Mouse (Mus musculus): Measurements from ENCODE around the gene Pafah1b1. TPM values are rescaled to one million over a fixed set of nuclear protein-coding genes. Genes with fewer than 3 reads are reported as not detected.

The Pafah1b1 gene
- polyA plus RNA-seq, 1 experiment from 2014 or later, result 29.4 TPM

DNA sequence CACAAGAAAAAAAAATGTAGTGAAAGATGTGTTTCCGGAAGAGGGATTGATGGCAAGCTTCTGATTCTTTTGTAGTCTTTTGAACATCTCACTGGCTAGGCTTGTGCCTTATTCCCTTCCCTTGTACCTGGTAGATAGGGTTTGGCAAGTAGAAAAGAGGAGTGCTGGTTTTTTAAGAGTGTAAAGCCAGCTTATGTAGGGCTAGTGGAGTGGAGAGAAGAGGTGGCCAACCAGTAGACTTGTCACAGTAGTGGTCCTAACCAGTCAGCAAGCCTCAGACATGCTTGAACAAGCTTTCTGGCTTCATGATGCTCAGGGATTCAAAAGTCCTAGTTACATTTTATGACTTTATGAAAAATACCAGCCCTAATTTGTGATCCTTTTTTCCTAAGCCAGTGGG is 53.5 kb downstream of the Pafah1b1 start:
- Histone ChIP-seq H3K4me1 (replicated peaks) (peaks cover 24% of the 10 kb centered on the region), H3K27me3 (no peaks in the 10 kb centered on the region), H3K27ac (replicated peaks) (no peak overlapping the region), H3K36me3 (replicated peaks) (peaks cover 85% of the 10 kb centered on the region), H3K9me3 (replicated peaks) (no peaks in the 10 kb centered on the region), H3K4me2 (no peak overlapping the region), H3K9ac (no peak overlapping the region), H3K4me3 (replicated peaks) (no peak overlapping the region)
- ATAC-seq (ENCODE audit: insufficient read depth), result no peak
- 89% methylated on average over 1 of the region's 1 CpGs for WGBS (ENCODE audit: insufficient replicate concordance)

DNA sequence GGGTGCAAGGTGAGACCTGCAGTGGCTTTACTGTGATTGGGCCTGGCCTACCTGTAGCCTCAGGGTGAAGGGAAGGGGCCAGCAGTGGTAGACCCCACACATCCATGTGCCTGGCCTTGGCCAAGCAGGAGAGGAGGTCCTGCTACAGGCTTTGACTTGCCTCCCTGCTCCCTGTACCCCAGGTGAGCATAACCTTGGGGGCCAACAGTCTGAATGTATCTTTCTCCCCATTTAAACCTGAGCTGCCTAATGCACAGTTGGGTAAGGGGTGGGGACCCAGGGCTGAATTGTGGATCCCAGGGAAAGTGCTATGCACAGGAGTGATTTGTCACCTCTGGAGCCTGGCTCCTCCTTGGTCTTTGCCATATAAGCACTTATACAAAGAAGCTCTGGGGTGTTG is 54.3 kb downstream of the Pafah1b1 start:
- no peak overlapping the region for H3K4me3 ChIP-seq (replicated peaks)
- no peaks in the 10 kb centered on the region for H3K9me3 ChIP-seq (replicated peaks)
- H3K4me1 ChIP-seq (replicated peaks), result peaks cover 23% of the 10 kb centered on the region
- no peak for ATAC-seq (ENCODE audit: insufficient read depth)
- H3K36me3 ChIP-seq (replicated peaks), result peaks cover 88% of the 10 kb centered on the region
- H3K27ac ChIP-seq (replicated peaks), result no peak overlapping the region
- no peaks in the 10 kb centered on the region for H3K27me3 ChIP-seq
- H3K9ac ChIP-seq, result no peak overlapping the region
- no peak overlapping the region for H3K4me2 ChIP-seq

DNA sequence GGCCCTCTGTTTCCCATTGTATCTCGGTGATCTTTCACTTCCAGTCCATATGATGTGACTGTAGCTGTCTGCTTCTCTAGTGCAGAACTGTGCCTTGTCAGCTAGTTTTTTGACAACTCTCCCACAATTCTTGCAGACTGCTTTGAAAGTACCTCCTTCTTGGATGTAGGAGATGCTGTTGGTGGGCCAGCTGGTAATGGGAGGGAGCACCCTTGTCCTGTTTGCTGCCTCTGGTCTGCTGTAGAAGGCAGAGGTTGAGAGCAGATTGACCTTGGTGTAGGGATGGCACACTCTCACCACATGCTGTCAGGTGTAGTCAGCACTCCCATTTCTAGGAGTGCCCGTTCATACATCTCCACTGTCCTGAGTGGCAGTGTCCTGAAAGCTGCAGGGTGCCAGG is 55.5 kb downstream of the Pafah1b1 start:
- 73% methylated on average over 2 of the region's 2 CpGs for WGBS (ENCODE audit: insufficient replicate concordance)

DNA sequence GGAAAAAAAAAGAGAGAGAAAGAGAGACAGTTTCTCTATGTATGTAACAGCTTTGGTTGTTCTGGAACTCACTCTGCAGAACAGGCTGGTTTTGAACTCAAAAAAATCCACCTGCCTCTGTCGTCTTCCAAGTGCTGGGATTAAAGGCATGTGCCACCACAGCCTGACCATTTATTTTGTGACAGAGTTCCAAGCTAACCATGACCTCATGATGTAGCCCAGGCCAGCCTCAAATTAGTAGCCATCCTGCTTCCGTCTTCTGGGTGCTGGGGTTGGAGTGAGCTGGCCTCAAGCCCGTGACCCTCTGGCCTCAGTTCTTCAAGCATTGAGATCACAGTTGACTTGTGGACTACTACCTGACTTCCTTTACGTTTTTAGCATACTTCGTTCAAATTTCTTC is 56.0 kb downstream of the Pafah1b1 start:
- Histone ChIP-seq H3K27ac (replicated peaks) (no peak overlapping the region), H3K9me3 (replicated peaks) (no peaks in the 10 kb centered on the region), H3K36me3 (replicated peaks) (peaks cover 89% of the 10 kb centered on the region)

More for the DNA sequence above, 55.5 kb downstream of the Pafah1b1 start:
- no peaks in the 10 kb centered on the region for H3K9me3 ChIP-seq (replicated peaks)
- peaks cover 12% of the 10 kb centered on the region for H3K4me1 ChIP-seq (replicated peaks)
- H3K4me3 ChIP-seq (replicated peaks), result no peak overlapping the region
- H3K9ac ChIP-seq, result no peak overlapping the region
- peaks cover 88% of the 10 kb centered on the region for H3K36me3 ChIP-seq (replicated peaks)
- H3K27ac ChIP-seq (replicated peaks), result no peak overlapping the region
- H3K4me2 ChIP-seq, result no peak overlapping the region
- no peaks in the 10 kb centered on the region for H3K27me3 ChIP-seq
- no peak for ATAC-seq (ENCODE audit: insufficient read depth)

DNA sequence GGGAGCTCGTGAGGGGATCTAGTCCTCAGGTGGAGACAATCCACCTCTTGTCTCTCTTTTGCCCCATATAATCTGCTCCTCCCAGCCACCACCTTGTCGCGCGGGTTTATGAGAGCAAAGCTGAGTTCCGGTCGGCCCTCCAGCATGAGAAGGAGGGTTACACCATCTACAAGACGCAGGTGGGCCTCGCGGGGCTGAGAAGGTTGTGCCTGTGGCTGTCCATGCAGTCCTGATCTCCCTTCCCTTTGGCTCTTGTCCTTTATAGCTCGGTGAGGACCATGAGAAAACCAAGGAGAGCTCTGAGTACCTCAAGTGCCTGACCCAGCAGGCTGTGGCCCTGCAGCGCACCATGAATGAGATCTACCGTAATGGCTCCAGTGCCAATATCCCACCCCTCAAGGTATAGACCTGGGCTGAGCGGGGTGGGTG is 56.9 kb downstream of the Pafah1b1 start:
- no peak overlapping the region for H3K4me2 ChIP-seq
- no peaks in the 10 kb centered on the region for H3K27me3 ChIP-seq

More for the DNA sequence above, 56.0 kb downstream of the Pafah1b1 start:
- Histone ChIP-seq H3K27me3 (no peaks in the 10 kb centered on the region), H3K9ac (no peak overlapping the region), H3K4me2 (no peak overlapping the region), H3K4me3 (replicated peaks) (no peak overlapping the region), H3K4me1 (replicated peaks) (peaks cover 8% of the 10 kb centered on the region)
- ATAC-seq (ENCODE audit: insufficient read depth), result no peak
- 80% methylated on average over 5 of the region's 5 CpGs for WGBS (ENCODE audit: insufficient replicate concordance)

DNA sequence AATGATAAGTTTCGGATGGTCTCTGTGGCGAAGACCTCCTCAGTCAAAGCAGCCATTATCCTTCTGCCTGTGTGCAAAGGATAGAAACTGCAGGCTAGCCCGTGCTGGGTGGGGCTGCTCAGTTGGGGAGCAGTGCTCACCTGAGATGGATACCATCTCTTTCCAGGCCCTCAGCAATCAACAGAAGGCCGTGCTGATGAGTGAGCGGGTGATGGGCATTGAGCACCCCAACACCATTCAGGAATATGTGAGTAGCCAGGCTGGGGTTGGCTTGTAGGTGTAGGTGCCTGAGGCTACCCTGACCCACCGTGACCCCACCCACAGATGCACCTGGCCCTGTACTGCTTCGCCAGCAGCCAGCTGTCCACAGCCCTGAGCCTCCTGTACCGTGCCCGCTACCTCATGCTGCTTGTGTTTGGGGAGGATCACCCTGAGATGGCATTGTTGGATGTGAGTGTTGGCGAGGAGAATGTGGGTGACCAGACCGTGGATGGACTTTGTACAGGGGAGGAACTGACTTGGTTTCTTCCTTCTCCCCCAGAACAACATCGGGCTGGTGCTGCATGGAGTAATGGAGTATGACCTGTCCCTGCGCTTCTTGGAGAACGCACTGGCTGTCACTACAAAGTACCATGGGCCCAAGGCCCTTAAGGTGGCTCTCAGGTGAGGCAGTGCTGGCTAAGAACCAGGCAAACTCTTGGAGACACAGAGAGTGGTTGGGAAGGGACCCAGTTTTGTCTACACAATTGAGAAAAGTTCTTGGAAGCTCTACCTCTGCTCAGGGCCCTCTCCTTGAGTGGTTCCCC is 57.5 kb downstream of the Pafah1b1 start:
- ATAC-seq (ENCODE audit: insufficient read depth), result no peak
- H3K9ac ChIP-seq, result no peak overlapping the region
- H3K4me3 ChIP-seq (replicated peaks), result no peak overlapping the region
- peaks cover 89% of the 10 kb centered on the region for H3K36me3 ChIP-seq (replicated peaks)
- H3K27me3 ChIP-seq, result no peaks in the 10 kb centered on the region
- H3K4me2 ChIP-seq, result no peak overlapping the region
- no peaks in the 10 kb centered on the region for H3K4me1 ChIP-seq (replicated peaks)
- H3K27ac ChIP-seq (replicated peaks), result no peak overlapping the region
- 78% methylated on average over 14 of the region's 14 CpGs for WGBS (ENCODE audit: insufficient replicate concordance)
- H3K9me3 ChIP-seq (replicated peaks), result no peaks in the 10 kb centered on the region

More for the DNA sequence above, 56.9 kb downstream of the Pafah1b1 start:
- Histone ChIP-seq H3K27ac (replicated peaks) (no peak overlapping the region), H3K9me3 (replicated peaks) (no peaks in the 10 kb centered on the region), H3K4me1 (replicated peaks) (no peaks in the 10 kb centered on the region), H3K9ac (no peak overlapping the region), H3K4me3 (replicated peaks) (no peak overlapping the region), H3K36me3 (replicated peaks) (peaks cover 89% of the 10 kb centered on the region)
- 90% methylated on average over 13 of the region's 13 CpGs for WGBS (ENCODE audit: insufficient replicate concordance)
- ATAC-seq (ENCODE audit: insufficient read depth), result no peak

DNA sequence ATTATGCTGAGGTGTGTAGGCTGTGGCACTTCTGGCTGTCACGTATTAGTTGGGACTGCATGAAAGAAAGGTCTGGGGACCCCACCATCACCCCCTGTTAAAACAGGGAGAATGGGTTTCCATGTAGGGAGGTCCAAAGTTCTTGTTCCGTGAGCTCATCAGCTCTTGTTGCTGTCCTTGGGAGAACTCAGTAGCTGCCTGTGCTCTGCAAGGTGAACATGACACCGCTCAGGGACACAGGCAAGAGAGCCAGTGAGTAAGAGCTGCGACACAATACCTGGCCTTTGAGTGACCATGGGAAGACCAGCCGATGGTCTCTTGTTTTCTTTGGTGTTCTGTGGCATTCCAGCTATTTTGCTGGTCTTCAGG is 58.2 kb downstream of the Pafah1b1 start:
- 82% methylated on average over 5 of the region's 5 CpGs for WGBS (ENCODE audit: insufficient replicate concordance)
- H3K36me3 ChIP-seq (replicated peaks), result peaks cover 94% of the 10 kb centered on the region
- no peak for ATAC-seq (ENCODE audit: insufficient read depth)
- no peak overlapping the region for H3K4me2 ChIP-seq
- no peak overlapping the region for H3K9ac ChIP-seq
- H3K27me3 ChIP-seq, result no peaks in the 10 kb centered on the region
- no peaks in the 10 kb centered on the region for H3K9me3 ChIP-seq (replicated peaks)
- H3K4me3 ChIP-seq (replicated peaks), result no peak overlapping the region
- H3K27ac ChIP-seq (replicated peaks), result no peak overlapping the region
- no peaks in the 10 kb centered on the region for H3K4me1 ChIP-seq (replicated peaks)

DNA sequence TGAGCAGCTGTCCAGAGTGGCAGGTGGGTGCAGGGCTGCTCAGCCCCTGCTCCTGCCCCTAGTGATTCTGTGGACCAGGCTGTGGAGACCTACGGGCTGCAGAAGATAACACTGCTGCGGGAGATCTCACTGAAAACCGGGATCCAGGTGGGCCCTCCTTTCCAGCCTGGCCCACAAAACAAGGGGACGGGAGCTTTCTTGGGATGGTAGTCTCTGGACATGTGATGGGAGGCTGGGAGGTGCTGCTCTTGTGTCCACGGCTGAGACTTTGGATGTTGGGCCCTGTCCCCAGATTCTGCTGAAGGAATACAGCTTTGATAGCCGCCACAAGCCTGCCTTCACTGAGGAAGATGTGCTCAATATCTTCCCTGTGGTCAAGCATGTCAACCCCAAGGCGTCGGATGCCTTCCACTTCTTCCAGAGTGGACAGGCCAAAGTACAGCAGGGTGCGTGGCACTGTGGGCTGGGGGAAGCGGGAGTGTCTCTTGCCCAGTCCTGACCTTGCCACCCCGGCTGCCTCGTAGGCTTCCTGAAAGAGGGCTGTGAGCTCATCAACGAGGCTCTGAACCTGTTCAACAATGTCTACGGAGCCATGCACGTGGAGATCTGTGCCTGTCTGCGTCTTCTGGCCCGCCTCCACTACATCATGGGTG is 58.7 kb downstream of the Pafah1b1 start:
- Histone ChIP-seq H3K9me3 (replicated peaks) (no peaks in the 10 kb centered on the region), H3K36me3 (replicated peaks) (peaks cover 99% of the 10 kb centered on the region)

DNA sequence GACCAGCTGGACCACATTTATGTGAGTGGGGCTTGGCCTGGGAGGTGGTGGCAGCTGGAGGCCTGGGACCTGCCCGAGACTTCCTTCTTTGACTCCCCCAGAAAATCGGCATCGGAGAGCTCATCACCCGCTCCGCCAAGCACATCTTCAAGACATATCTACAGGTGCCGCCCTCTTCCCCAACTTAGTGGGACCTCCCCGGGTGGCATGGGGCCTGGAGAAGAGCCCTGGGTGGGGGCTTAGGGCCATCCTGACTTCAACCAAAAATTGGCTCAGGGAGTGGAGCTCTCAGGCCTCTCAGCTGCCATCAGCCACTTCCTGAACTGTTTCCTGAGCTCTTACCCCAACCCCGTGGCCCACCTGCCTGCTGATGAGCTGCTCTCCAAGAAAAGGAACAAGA is 59.6 kb downstream of the Pafah1b1 start:
- Histone ChIP-seq H3K4me2 (no peak overlapping the region), H3K27ac (replicated peaks) (no peak overlapping the region), H3K4me1 (replicated peaks) (no peaks in the 10 kb centered on the region), H3K36me3 (replicated peaks) (peaks cover 100% of the 10 kb centered on the region), H3K9ac (no peak overlapping the region), H3K9me3 (replicated peaks) (no peaks in the 10 kb centered on the region), H3K4me3 (replicated peaks) (no peak overlapping the region), H3K27me3 (no peaks in the 10 kb centered on the region)
- 60% methylated on average over 8 of the region's 8 CpGs for WGBS (ENCODE audit: insufficient replicate concordance)
- no peak for ATAC-seq (ENCODE audit: insufficient read depth)

More for the DNA sequence above, 58.7 kb downstream of the Pafah1b1 start:
- H3K4me2 ChIP-seq, result no peak overlapping the region
- no peaks in the 10 kb centered on the region for H3K4me1 ChIP-seq (replicated peaks)
- no peak overlapping the region for H3K9ac ChIP-seq
- H3K4me3 ChIP-seq (replicated peaks), result no peak overlapping the region
- WGBS (ENCODE audit: insufficient replicate concordance), result 80% methylated on average over 17 of the region's 17 CpGs
- no peak for ATAC-seq (ENCODE audit: insufficient read depth)
- no peak overlapping the region for H3K27ac ChIP-seq (replicated peaks)
- H3K27me3 ChIP-seq, result no peaks in the 10 kb centered on the region

DNA sequence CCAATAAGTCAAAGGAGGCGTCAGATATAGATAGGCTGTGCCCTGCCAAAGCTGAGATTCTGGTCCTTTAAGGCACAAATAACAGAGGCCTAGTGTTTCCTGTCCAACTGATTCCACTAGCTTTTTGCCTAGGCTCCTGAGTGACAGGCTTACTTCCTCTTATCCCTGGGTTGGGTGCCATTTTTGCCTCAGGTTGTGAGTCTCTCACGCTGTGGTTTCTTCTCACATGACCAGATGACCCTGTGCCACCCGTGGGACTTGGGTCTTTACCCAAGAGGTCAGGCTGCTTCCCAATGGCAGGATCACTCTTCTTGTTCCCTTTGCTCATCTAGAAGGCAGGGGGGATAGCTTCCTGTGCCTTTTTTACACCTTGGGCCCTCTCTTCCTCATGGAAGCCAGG is 60.2 kb downstream of the Pafah1b1 start:
- Histone ChIP-seq H3K4me3 (replicated peaks) (no peak overlapping the region), H3K9me3 (replicated peaks) (no peaks in the 10 kb centered on the region), H3K4me1 (replicated peaks) (no peaks in the 10 kb centered on the region), H3K27me3 (no peaks in the 10 kb centered on the region), H3K27ac (replicated peaks) (no peak overlapping the region), H3K36me3 (replicated peaks) (peaks cover 100% of the 10 kb centered on the region), H3K4me2 (no peak overlapping the region), H3K9ac (no peak overlapping the region)
- 49% methylated on average over 3 of the region's 3 CpGs for WGBS (ENCODE audit: insufficient replicate concordance)
- ATAC-seq (ENCODE audit: insufficient read depth), result no peak

DNA sequence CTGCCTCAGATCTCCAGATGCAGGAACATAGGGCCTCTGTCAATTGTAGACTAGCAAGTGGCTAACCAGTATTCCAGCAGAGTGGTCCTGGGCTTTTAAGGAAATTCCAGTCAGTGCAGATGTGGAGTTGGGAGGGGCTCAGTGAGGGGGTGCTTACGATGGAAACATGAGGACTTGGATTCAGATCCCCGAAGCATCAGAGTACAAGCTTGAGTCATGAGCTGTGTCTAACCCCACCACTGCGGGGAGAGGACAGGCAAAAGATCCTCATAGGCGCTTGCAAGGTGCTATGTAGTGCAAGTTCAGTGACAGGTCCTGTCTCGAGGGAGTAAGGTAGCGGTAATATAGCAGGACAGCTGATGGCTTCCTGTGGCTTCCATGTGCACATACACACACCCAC is 62.2 kb downstream of the Pafah1b1 start:
- Histone ChIP-seq H3K4me3 (replicated peaks) (no peak overlapping the region), H3K4me1 (replicated peaks) (no peaks in the 10 kb centered on the region), H3K9me3 (replicated peaks) (no peaks in the 10 kb centered on the region), H3K4me2 (no peak overlapping the region), H3K36me3 (replicated peaks) (peaks cover 100% of the 10 kb centered on the region), H3K27me3 (no peaks in the 10 kb centered on the region), H3K27ac (replicated peaks) (no peak overlapping the region), H3K9ac (no peak overlapping the region)
- 76% methylated on average over 6 of the region's 6 CpGs for WGBS (ENCODE audit: insufficient replicate concordance)
- no peak for ATAC-seq (ENCODE audit: insufficient read depth)

All from liver, embryonic 15.5 days (tissue).